Mouse (Mus musculus) neural tube, embryonic 14.5 days (tissue): ENCODE results near the gene Acox3. TPM values are rescaled to one million over a fixed set of nuclear protein-coding genes. Genes with fewer than 3 reads are reported as not detected.

Experiments used
- ATAC-seq: fragments of 200-750 bp; cut with Nextera tagmentation; 2 replicates; pipeline ENCODE4 v1.8.0; 2017; ENCODE audit warnings: low read depth, mild to moderate bottlenecking, moderate TSS enrichment, moderate library complexity
- H3K27ac ChIP-seq: fragments of 300-500 bp; sonication (generic); 2 replicates; pipeline ENCODE4 v1.5.1; 2014; ENCODE audit warnings: low read depth, mild to moderate bottlenecking, control low read depth, low read length, moderate library complexity, mixed read lengths
- H3K27me3 ChIP-seq: fragments of 300-500 bp; sonication (generic); 2 replicates; pipeline ENCODE4 v1.6.1; 2014; ENCODE audit warnings: low read length; ENCODE audit not compliant: control insufficient read depth, insufficient read depth
- H3K36me3 ChIP-seq: fragments of 300-500 bp; sonication (generic); 2 replicates; pipeline ENCODE4 v1.6.1; 2014; ENCODE audit warnings: low read length, mixed read lengths; ENCODE audit not compliant: control insufficient read depth, insufficient read depth
- H3K4me1 ChIP-seq: fragments of 300-500 bp; sonication (generic); 2 replicates; pipeline ENCODE4 v1.6.1; 2014; ENCODE audit warnings: low read length; ENCODE audit not compliant: control insufficient read depth, insufficient read depth
- H3K4me2 ChIP-seq: fragments of 300-500 bp; sonication (generic); 2 replicates; pipeline ENCODE4 v1.6.1; 2014; ENCODE audit warnings: mild to moderate bottlenecking, low read depth, low read length, control low read depth
- H3K4me3 ChIP-seq: fragments of 300-500 bp; sonication (generic); 2 replicates; pipeline ENCODE4 v1.5.1; 2014; ENCODE audit warnings: low read depth, low read length, control low read depth, mixed read lengths
- H3K9ac ChIP-seq: fragments of 300-500 bp; sonication (generic); replicated peaks from 2 replicates; pipeline ENCODE4 v1.6.1; 2014; ENCODE audit warnings: low read depth, mild to moderate bottlenecking, control low read depth, low read length, mixed read lengths
- H3K9me3 ChIP-seq: fragments of 300-500 bp; sonication (generic); 2 replicates; pipeline ENCODE4 v1.6.1; 2016; ENCODE audit warnings: low read length; ENCODE audit not compliant: control insufficient read depth
- WGBS: fragments of 180-500 bp; shearing (Covaris S2); extraction: QIAGEN DNeasy Blood & Tissue Kit; methylation state at CpG from one replicate; pipeline ENCODE4 v1.1.7; 2014; 5-methylcytosine and 5-hydroxymethylcytosine counted together
- polyA plus RNA-seq: library from polyadenylated mRNA; unstranded; fragments of >200 nt; fragmentation: Nextera tagmentation; extraction: Ambion mirVana; gene quantifications from 2 replicates; pipeline ENCODE4 v1.2.1, GENCODE M21; 2014

Gene Acox3
- polyA plus RNA-seq, 1 experiment from 2014 or later = 16.1 TPM

DNA sequence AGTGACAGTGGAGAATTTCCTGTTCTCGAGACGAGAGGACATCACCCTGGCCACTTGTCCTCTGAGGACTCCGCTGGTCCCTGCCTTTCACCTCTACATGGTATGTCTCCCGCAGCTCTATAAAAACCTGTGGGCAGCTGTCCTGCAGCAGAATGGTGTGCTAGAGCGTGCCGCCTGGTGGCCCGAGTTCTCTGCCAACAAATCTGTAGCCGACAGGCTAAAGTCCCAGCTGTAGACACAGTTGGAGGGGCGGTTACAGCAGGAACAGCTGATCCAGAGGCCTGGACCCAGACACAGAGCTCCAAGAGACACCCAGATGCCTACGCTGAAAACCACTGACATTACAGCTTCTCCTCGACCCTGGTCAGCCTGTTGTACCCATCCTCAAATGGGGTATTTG lies 29.1 kb downstream of the Acox3 start:
- H3K9me3 ChIP-seq = no peaks in the 10 kb centered on the region
- no peak overlapping the region for H3K27ac ChIP-seq
- no peak overlapping the region for H3K4me3 ChIP-seq
- H3K4me2 ChIP-seq = no peak overlapping the region
- WGBS = 84% methylated on average over 11 of the region's 11 CpGs
- ATAC-seq = no peak
- no peaks in the 10 kb centered on the region for H3K27me3 ChIP-seq
- H3K9ac ChIP-seq = no peak overlapping the region
- no peaks in the 10 kb centered on the region for H3K36me3 ChIP-seq
- peaks cover 7% of the 10 kb centered on the region; the same call in 1 of the 2 replicates for H3K4me1 ChIP-seq

DNA sequence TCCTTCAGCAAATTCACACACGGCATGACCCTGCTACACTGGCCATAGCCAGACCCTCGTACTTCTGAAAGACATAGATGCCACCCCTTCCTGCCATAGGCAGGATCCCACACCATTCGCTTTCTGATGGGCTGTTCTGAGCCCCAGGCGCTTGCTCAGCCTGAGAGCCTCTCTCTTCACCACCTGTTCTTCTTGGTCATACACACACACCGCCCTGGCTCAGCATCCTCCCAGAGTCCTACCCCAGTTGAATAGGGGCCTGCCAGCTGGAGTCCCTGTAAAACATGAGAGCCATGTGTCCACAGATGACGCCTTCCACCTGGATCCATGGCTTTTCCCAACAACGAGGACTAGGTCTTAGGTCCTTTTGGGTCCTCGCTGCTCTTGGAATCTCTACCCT lies 29.9 kb downstream of the Acox3 start:
- Histone ChIP-seq H3K9ac (no peak overlapping the region), H3K4me2 (no peak overlapping the region), H3K36me3 (no peaks in the 10 kb centered on the region), H3K27me3 (no peaks in the 10 kb centered on the region), H3K4me3 (no peak overlapping the region), H3K27ac (no peak overlapping the region), H3K4me1 (peaks cover 7% of the 10 kb centered on the region; the same call in 1 of the 2 replicates), H3K9me3 (no peaks in the 10 kb centered on the region)
- no peak for ATAC-seq
- WGBS = 88% methylated on average over 8 of the region's 8 CpGs

DNA sequence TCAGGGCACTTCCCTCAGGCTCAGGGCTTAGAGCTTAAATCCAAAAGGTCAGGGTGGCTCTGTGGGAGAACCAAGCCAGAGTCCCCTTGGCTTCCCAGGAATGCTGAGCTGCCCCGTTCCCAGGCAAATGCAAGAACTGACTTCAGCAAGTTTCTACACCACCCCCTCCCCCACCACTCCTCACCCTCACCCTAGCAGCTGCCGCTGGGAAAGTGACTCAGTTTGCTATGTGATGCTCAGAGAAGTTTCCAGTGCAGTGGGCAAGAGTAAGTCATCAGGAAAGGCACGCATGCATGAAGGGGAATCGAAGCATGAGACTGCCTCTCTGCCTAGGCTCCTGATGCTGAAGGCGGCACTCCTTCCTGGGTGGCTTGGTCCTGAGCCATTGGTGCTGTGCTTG lies 34.1 kb downstream of the Acox3 start:
- H3K9ac ChIP-seq = no peak overlapping the region
- no peak overlapping the region for H3K4me3 ChIP-seq
- no peak overlapping the region for H3K4me2 ChIP-seq
- 59% methylated on average over 5 of the region's 5 CpGs for WGBS
- ATAC-seq = no peak
- H3K36me3 ChIP-seq = no peaks in the 10 kb centered on the region
- no peak overlapping the region for H3K27ac ChIP-seq
- H3K9me3 ChIP-seq = no peaks in the 10 kb centered on the region
- H3K27me3 ChIP-seq = no peaks in the 10 kb centered on the region
- no peaks in the 10 kb centered on the region for H3K4me1 ChIP-seq

DNA sequence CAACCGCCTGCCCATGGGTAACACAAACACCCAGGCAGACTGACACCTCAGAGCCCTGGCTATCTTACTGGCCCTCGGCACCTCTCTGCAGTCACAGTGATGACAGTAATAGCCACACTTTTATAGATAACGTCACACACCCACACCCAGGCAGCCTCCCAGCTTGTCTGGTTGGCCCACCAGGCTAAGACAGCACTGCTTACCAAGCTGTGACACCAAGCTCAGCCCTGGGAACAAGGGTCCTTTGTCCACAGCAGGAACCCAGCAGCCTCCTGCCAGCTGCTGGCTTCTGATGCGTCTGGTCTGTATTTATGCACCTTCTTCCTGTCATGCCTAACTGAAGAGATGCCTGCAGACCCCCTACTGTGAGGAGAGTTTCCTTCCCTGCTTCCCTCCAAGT lies 38.3 kb downstream of the Acox3 start:
- H3K27me3 ChIP-seq = no peaks in the 10 kb centered on the region
- no peak overlapping the region for H3K9ac ChIP-seq
- 40% methylated on average over 4 of the region's 4 CpGs for WGBS
- H3K27ac ChIP-seq = no peak overlapping the region
- ATAC-seq = no peak
- H3K9me3 ChIP-seq = no peaks in the 10 kb centered on the region
- H3K4me3 ChIP-seq = no peak overlapping the region
- no peak overlapping the region for H3K4me2 ChIP-seq
- no peaks in the 10 kb centered on the region for H3K36me3 ChIP-seq
- H3K4me1 ChIP-seq = no peaks in the 10 kb centered on the region

DNA sequence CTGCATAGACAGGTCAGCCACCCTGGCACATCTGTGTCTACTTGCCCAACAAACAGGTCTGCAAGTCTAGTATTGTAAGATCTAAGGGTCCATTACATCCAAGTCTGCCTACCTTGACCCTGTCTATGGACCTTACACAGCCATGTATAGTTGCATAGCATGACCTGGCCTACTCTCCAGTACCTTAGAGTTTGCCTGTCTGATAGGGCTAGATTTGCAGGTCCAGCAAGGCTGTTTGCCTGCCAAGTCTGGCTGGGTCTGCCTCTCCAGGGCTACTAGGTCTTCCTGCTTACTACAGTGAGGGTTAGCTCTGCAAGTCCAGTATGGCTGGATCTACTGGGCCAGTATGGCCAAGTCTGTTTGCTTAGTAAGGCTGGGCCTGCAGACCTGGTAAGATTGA lies 41.0 kb downstream of the Acox3 start:
- no peak overlapping the region for H3K27ac ChIP-seq
- H3K4me1 ChIP-seq = no peaks in the 10 kb centered on the region
- no peak for ATAC-seq
- no peak overlapping the region for H3K4me2 ChIP-seq
- H3K9me3 ChIP-seq = no peaks in the 10 kb centered on the region
- no peak overlapping the region for H3K9ac ChIP-seq
- H3K27me3 ChIP-seq = no peaks in the 10 kb centered on the region
- H3K4me3 ChIP-seq = no peak overlapping the region
- no peaks in the 10 kb centered on the region for H3K36me3 ChIP-seq

DNA sequence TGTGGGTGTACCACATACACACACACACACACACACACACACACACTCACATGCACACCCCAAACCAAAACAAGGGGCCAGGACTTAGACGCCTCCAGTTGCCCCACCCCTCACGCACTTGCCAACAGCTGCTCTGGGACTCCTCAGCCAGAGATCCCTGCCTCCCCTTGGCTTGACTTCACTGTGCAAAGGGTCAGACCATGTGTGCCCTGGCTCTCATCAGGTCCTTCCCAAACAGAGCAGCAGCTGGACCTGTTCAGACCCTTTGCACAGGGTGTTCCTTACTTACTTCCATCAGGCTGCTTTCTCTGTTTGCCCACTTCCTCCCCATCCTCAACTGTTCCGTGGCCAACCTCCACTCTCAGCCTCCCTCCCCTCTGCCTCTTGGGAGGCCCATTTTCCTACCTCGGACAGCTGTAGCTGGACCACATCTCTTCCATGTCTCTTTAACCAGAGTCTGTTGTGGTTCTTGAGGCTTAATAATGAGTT lies 42.0 kb downstream of the Acox3 start:
- 71% methylated on average over 4 of the region's 4 CpGs for WGBS
- no peaks in the 10 kb centered on the region for H3K4me1 ChIP-seq
- no peaks in the 10 kb centered on the region for H3K36me3 ChIP-seq
- H3K4me2 ChIP-seq = no peak overlapping the region
- ATAC-seq = no peak
- H3K9me3 ChIP-seq = no peaks in the 10 kb centered on the region
- H3K27me3 ChIP-seq = no peaks in the 10 kb centered on the region
- H3K9ac ChIP-seq = no peak overlapping the region
- H3K4me3 ChIP-seq = no peak overlapping the region
- no peak overlapping the region for H3K27ac ChIP-seq

- Histone ChIP-seq H3K4me2 (no peak overlapping the region), H3K9me3 (no peaks in the 10 kb centered on the region), H3K4me1 (no peaks in the 10 kb centered on the region), H3K36me3 (no peaks in the 10 kb centered on the region), H3K27me3 (no peaks in the 10 kb centered on the region), H3K4me3 (no peak overlapping the region), H3K27ac (no peak overlapping the region), H3K9ac (no peak overlapping the region)
- WGBS = 90% methylated on average over 2 of the region's 2 CpGs
- ATAC-seq = no peak
Observed at GRCm38 (mm10) chr5:35626408-35626807, 43.6 kb downstream of the Acox3 start.

GRCm38 (mm10) chr5:35627307-35627840 lies 44.5 kb downstream of the Acox3 start:
- Histone ChIP-seq H3K27ac (no peak overlapping the region), H3K27me3 (no peaks in the 10 kb centered on the region), H3K36me3 (no peaks in the 10 kb centered on the region), H3K9ac (no peak overlapping the region), H3K4me2 (no peak overlapping the region), H3K4me1 (no peaks in the 10 kb centered on the region), H3K9me3 (no peaks in the 10 kb centered on the region), H3K4me3 (no peak overlapping the region)
- 67% methylated on average over 7 of the region's 7 CpGs for WGBS
- no peak for ATAC-seq

DNA sequence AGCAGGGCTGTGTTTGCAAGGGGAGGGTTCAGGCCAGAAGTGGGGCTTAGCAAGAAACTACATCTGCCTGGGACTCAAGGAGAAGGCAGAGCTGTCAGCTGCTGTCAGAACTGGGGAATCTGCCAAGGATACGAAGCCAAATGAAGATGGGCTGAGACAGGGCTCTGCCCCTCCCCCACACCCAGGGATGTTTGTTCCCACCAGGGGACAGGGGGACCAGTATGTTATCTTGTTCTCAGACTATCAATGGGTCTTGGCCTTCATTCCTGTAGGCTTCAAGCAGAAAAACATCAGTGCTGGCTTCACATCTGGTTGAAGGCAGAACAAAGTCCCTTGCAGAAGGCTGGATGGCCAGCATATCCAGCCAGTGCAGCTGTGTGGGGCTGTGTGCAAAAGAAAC lies 45.8 kb downstream of the Acox3 start:
- H3K27ac ChIP-seq = no peak overlapping the region
- no peaks in the 10 kb centered on the region for H3K4me1 ChIP-seq
- no peak overlapping the region for H3K9ac ChIP-seq
- H3K27me3 ChIP-seq = no peaks in the 10 kb centered on the region
- WGBS = 48% methylated on average over 1 of the region's 1 CpGs
- no peak for ATAC-seq
- H3K36me3 ChIP-seq = no peaks in the 10 kb centered on the region
- no peak overlapping the region for H3K4me3 ChIP-seq
- H3K9me3 ChIP-seq = no peaks in the 10 kb centered on the region
- no peak overlapping the region for H3K4me2 ChIP-seq
